Mouse (Mus musculus): ENCODE measurements around the gene Abca12. TPM values are rescaled to one million over a fixed set of nuclear protein-coding genes. Genes with fewer than 3 reads are reported as not detected.

The Abca12 gene
- under 1 TPM; 0.12 to 0.20 TPM for total RNA-seq (2021)

- no peak for DNase-seq (ENCODE audit: extremely low spot score in 1 of 2, low spot score in 1 of 2)
These were observed at the start of gene Abca12 for GRCm38 (mm10) chr1:71414810-71415209. Abca12 (minus strand) TSS chr1:71414910.

GRCm38 (mm10) chr1:71457961-71458360 is 43.3 kb upstream of the Abca12 start:
- no peak for DNase-seq (ENCODE audit: extremely low spot score in 1 of 2, low spot score in 1 of 2)

DNA sequence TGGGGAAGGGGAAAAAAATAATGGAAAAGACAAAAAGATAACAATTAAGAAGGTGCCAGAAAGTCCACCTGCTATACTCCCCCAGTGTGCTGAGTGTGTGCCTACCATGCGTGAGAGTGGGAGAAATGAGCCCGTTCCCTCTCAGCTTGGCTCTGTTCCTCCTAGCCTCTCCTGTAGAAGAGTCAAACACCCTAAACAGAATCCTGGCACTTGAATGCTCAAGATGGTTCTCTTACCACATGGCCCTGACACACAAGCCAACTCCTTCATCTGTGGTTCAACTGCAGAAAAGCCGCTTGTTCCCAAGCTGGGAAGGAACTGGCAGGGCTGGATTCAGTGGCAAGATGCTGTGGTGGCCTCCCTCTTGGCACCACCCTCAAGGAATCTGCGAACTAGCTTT is 32.7 kb upstream of the Abca12 start:
- DNase-seq (ENCODE audit: extremely low spot score in 1 of 2, low spot score in 1 of 2): no peak

- DNase-seq (ENCODE audit: extremely low spot score in 1 of 2, low spot score in 1 of 2): no peak
These were observed 7.1 kb upstream of the Abca12 start for GRCm38 (mm10) chr1:71421741-71422333.

- peak in 1 of 2 experiments; percentile 20 for DNase-seq (ENCODE audit: extremely low spot score in 1 of 2, low spot score in 1 of 2)
These were observed 3.8 kb upstream of the Abca12 start for GRCm38 (mm10) chr1:71418467-71418866.

- no peak for DNase-seq (ENCODE audit: extremely low spot score in 1 of 2, low spot score in 1 of 2)
These were observed 3.2 kb upstream of the Abca12 start for GRCm38 (mm10) chr1:71417951-71418350.

DNA sequence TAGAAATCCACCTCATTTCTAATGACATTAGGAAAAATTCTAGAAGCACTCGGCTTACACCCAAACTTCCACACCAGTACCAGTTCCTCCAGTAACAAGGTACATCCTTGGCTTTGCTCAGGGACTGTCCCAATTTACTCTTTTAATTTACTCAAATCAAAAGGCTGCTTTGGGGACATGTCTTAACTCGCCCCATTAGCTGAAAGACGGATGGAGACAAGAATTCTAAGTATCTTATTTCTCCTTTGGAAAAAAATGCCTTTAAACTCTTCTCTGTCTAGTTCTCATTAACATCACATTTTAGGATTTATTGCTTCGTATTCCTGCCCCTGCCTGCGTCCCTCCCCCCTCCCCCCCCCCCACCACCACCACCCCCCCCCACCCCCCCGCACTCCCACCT is 626 bp downstream of the Abca12 start:
- DNase-seq (ENCODE audit: extremely low spot score in 1 of 2, low spot score in 1 of 2): no peak

GRCm38 (mm10) chr1:71413114-71413513 is 1.6 kb downstream of the Abca12 start:
- no peak for DNase-seq (ENCODE audit: extremely low spot score in 1 of 2, low spot score in 1 of 2)

DNA sequence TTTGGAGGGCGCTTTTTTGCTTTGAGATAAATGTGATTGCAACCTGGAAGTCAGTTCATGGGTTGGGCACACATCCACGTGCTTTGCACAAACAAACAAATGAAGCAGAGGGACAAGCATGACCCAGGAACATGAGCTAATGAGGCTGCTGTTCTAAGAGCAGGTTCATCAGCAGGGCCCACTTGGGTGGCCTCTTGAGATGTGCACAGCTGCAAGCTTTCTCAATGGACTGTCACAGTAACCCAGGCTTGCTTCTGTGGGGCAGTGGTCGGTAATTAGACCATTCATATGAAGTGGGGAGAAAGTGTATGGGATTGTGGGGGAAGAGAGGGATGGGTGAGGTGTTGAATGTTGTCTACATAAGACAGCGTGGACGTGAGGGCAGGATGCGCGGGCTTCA is 7.0 kb downstream of the Abca12 start:
- no peak for DNase-seq (ENCODE audit: extremely low spot score in 1 of 2, low spot score in 1 of 2)

- no peak for DNase-seq (ENCODE audit: extremely low spot score in 1 of 2, low spot score in 1 of 2)
These were observed 17.1 kb downstream of the Abca12 start for GRCm38 (mm10) chr1:71397635-71398034.

DNA sequence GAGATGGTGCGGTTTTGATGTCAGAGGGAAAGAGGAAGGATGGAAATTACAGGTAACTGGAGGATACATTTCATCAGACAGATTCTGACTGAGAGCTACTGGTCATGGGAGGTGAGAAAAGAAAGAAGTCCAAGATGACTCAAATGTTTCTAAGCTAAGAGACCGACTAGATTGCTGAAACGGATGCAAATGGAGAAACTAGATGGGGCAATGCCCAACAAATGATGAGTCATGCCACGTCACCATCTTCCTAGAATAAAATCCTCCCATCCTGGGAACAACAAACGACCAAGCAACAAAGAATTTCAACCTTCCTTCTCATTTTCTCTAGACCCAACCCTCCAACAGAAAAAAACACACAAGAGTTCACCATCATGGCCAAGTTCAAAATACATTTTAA is 18.6 kb downstream of the Abca12 start:
- DNase-seq (ENCODE audit: extremely low spot score in 1 of 2, low spot score in 1 of 2): no peak

- no peak for DNase-seq (ENCODE audit: extremely low spot score in 1 of 2, low spot score in 1 of 2)
These were observed 20.5 kb downstream of the Abca12 start for GRCm38 (mm10) chr1:71394177-71394576.

DNA sequence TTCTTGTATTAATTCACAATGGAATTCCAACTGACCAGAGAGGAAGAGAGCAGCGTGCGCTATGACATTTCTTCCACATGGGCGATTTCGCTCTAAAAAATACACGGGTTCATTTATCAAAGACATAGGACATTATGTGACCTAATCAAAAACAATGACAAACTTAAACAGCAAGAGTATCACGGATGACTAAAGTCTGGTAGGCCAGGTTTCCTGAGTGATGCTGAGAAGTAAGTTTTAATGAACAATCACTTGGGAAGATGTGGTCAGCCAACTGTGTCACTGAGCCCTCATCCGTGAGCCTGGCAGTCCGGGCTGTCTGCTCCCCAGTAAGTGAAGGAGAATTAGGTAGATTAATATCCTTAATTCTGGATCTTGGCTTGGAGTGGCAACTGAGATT is 21.2 kb downstream of the Abca12 start:
- no peak for DNase-seq (ENCODE audit: extremely low spot score in 1 of 2, low spot score in 1 of 2)

GRCm38 (mm10) chr1:71392463-71392862 is 22.2 kb downstream of the Abca12 start:
- no peak for DNase-seq (ENCODE audit: extremely low spot score in 1 of 2, low spot score in 1 of 2)

GRCm38 (mm10) chr1:71386593-71386992 is 28.1 kb downstream of the Abca12 start:
- DNase-seq (ENCODE audit: extremely low spot score in 1 of 2, low spot score in 1 of 2): no peak

GRCm38 (mm10) chr1:71384098-71384497 is 30.6 kb downstream of the Abca12 start:
- no peak for DNase-seq (ENCODE audit: extremely low spot score in 1 of 2, low spot score in 1 of 2)

DNA sequence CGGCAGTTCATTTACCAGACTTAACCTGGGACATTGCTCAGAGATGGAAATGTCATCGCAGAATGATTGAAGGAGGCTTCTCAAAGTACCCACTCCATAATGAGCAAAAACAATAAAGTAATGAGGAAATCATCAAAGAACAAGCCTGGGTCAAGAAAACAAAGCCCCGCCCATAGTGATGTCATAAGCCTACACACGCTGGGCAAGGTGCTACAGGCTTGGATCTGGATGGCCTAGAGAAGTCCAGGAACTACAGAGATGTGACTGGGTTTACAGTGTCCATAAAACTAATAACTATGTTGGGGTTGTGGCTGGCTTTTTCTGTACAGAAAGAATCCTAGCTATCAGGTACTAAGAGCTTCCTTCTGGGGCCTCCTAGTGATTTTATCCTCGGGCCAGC is 41.6 kb downstream of the Abca12 start:
- DNase-seq (ENCODE audit: extremely low spot score in 1 of 2, low spot score in 1 of 2): no peak

- no peak for DNase-seq (ENCODE audit: extremely low spot score in 1 of 2, low spot score in 1 of 2)
These were observed 44.4 kb downstream of the Abca12 start for GRCm38 (mm10) chr1:71370266-71370665.

- no peak for DNase-seq (ENCODE audit: extremely low spot score in 1 of 2, low spot score in 1 of 2)
These were observed 46.9 kb downstream of the Abca12 start for GRCm38 (mm10) chr1:71367770-71368169.

DNA sequence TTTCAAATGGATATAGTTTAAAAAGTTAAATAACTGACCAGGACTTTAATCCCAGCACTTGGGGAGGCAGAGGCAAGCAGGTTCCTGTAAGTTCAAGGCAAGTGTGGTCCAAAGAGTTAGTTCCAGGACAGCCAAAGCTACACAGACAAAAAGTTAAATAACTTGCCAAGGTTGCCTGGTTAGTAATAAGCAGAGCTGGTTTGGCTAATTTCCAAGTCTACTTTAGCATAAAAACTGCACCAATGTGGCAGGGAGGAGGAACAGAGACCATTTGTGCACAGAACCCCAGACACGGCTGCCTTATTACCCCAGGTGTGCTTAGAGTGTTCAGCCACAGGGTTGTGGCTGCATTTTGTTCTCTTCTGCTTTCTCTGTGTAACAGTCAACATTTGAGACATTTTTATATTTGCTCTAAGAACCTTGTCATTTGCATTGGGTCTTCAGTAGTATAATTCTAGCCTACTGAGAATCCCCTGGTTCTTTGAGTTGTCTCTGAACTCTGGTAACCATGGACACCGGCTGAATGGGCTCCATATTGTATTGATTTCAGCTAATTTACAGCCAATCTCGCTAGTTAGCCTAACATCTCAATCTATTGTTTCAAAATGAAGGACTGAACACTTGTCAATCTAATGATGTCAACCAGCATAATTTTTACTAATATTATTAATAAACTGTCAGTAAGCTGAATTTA is 71.7 kb downstream of the Abca12 start:
- DNase-seq (ENCODE audit: extremely low spot score in 1 of 2, low spot score in 1 of 2): no peak

GRCm38 (mm10) chr1:71342261-71342594 is 72.5 kb downstream of the Abca12 start:
- no peak for DNase-seq (ENCODE audit: extremely low spot score in 1 of 2, low spot score in 1 of 2)
